Mouse (Mus musculus): ENCODE data around the gene Iqgap3.

The Iqgap3 gene

GRCm38 (mm10) chr3:88081345-88082223 is at the start of gene Iqgap3:
Gene Iqgap3 (plus strand): TSS chr3:88081971.
- DNase-seq (ENCODE audit: low spot score): peak; percentile 95

- DNase-seq (ENCODE audit: low spot score): no peak
These were observed 48.3 kb upstream of the Iqgap3 start for GRCm38 (mm10) chr3:88033506-88033905.

- DNase-seq (ENCODE audit: low spot score): no peak
These were observed 46.0 kb upstream of the Iqgap3 start for GRCm38 (mm10) chr3:88035561-88036293.

- DNase-seq (ENCODE audit: low spot score): peak; percentile 96
These were observed 38.9 kb upstream of the Iqgap3 start, which contains the start of gene Gpatch4 for GRCm38 (mm10) chr3:88042661-88043421. Gene Gpatch4 (plus strand): TSS chr3:88043108.

- no peak for DNase-seq (ENCODE audit: low spot score)
These were observed 32.2 kb upstream of the Iqgap3 start for GRCm38 (mm10) chr3:88049532-88049931.

GRCm38 (mm10) chr3:88057030-88057429 is 24.7 kb upstream of the Iqgap3 start:
- no peak for DNase-seq (ENCODE audit: low spot score)

GRCm38 (mm10) chr3:88057902-88058696 is 23.7 kb upstream of the Iqgap3 start, which contains the start of gene Naxe:
Gene Naxe (minus strand): TSS chr3:88058495.
- DNase-seq (ENCODE audit: low spot score): peak; percentile 94

GRCm38 (mm10) chr3:88068386-88068785 is 13.4 kb upstream of the Iqgap3 start:
- DNase-seq (ENCODE audit: low spot score): peak; percentile 68

GRCm38 (mm10) chr3:88071783-88072182 is 10.0 kb upstream of the Iqgap3 start:
- peak; percentile 94 for DNase-seq (ENCODE audit: low spot score)

- no peak for DNase-seq (ENCODE audit: low spot score)
These were observed 8.1 kb upstream of the Iqgap3 start for GRCm38 (mm10) chr3:88073631-88074030.

GRCm38 (mm10) chr3:88074351-88074750 is 7.4 kb upstream of the Iqgap3 start:
- no peak for DNase-seq (ENCODE audit: low spot score)

- DNase-seq (ENCODE audit: low spot score): no peak
These were observed 7.0 kb upstream of the Iqgap3 start for GRCm38 (mm10) chr3:88074766-88075165.

- no peak for DNase-seq (ENCODE audit: low spot score)
These were observed 4.3 kb upstream of the Iqgap3 start for GRCm38 (mm10) chr3:88077441-88077840.

- no peak for DNase-seq (ENCODE audit: low spot score)
These were observed 3.6 kb upstream of the Iqgap3 start, which contains the start of gene Ttc24 for GRCm38 (mm10) chr3:88078204-88078603. Gene Ttc24 (minus strand): TSS chr3:88078304.

- DNase-seq (ENCODE audit: low spot score): no peak
These were observed 450 bp downstream of the Iqgap3 start for GRCm38 (mm10) chr3:88082224-88082618.

GRCm38 (mm10) chr3:88082663-88083062 is 892 bp downstream of the Iqgap3 start:
- DNase-seq (ENCODE audit: low spot score): no peak

GRCm38 (mm10) chr3:88084001-88084400 is 2.2 kb downstream of the Iqgap3 start:
- no peak for DNase-seq (ENCODE audit: low spot score)

- no peak for DNase-seq (ENCODE audit: low spot score)
These were observed 3.7 kb downstream of the Iqgap3 start for GRCm38 (mm10) chr3:88085459-88085858.

GRCm38 (mm10) chr3:88087688-88088087 is 5.9 kb downstream of the Iqgap3 start:
- DNase-seq (ENCODE audit: low spot score): peak; percentile 49

GRCm38 (mm10) chr3:88090106-88090505 is 8.3 kb downstream of the Iqgap3 start:
- no peak for DNase-seq (ENCODE audit: low spot score)

- DNase-seq (ENCODE audit: low spot score): no peak
These were observed 8.8 kb downstream of the Iqgap3 start for GRCm38 (mm10) chr3:88090616-88091015.
